Mouse (Mus musculus) cerebellum, adult (tissue): ENCODE results near the gene Pgm3.
"Not testable (repeated sequence)": the region's sequence is repeated elsewhere in the genome, so short reads cannot be mapped to it uniquely, and the experiment has no call there.

Source experiments
- ATAC-seq: cut with Nextera tagmentation; 2 replicates; pipeline ENCODE4 v1.9.2; 2017; ENCODE audit warnings: mild to moderate bottlenecking, moderate library complexity, mixed read lengths; ENCODE audit not compliant: insufficient number of reproducible peaks, low FRiP score, low TSS enrichment

Gene Pgm3

DNA sequence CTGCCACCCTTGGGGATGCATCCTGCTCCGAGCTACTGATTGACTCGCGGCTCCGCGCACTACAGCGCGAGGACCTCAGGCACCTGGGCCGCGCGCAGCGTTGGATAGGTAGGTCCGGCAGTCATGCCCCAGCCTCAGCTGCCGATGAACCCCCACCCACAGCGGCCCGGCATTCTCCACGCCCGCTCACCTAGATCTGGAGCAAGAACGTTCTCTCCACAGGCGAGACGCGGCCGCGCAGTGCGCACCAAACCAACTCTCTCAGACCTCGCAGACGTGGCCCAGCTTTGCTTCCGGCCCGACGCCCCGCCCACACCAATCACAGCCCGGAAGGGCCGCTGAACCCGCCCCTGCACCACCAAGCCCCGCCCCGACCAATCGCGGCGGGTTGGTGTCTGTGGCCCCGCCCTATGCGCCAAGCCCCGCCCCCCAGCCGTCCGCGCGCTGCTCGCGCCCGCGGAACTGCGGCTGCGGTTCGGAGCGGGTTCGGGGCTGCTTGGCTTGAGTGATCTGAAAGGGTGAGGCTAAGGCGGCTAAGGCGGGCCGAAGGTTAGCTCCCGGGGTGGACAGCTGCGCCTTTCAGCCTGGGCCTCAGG lies at the start of gene Pgm3, which contains the start of gene Rwdd2a:
TSS of gene Pgm3 (minus strand) at position 303 of the 596 bp plus-strand sequence.
TSS of gene Rwdd2a (plus strand) at position 452 of the 596 bp plus-strand sequence.
- peak; percentile 94 for ATAC-seq

DNA sequence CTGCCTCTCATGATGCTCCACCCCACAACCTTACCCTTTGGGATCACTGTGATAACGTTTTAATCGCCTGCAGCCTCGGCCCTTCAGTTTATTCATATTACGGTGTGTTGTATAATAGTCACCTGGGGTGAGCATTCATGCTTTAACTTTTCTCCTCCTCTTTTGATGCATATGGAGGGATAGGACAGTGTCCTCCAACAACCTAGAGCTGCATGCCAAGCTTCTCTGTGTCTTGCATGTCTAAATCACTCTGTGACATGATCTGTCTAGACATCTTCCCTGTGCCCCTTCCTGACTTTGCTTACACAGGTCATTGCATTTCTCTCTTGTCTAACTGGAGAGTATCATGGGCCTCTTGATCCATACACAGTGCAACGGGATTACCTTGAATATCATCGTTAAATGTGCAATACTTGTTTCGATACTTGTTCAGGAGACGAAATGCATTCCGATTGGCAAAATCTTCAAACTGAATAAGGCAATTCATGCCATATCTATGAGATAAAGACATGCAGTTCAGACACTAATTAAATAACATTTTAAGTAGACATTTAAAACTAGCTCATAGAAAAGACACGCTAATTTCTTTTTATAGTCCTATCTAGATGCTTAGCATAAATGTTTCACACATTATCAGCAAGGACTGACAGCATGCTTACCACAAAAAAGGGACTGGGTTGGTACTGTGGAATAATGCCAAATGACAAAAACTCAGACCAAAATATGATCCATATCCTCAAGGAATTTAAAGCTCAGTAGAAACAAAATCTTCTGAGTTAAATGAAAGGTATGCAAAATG lies 47.9 kb upstream of the Pgm3 start:
- no peak for ATAC-seq

DNA sequence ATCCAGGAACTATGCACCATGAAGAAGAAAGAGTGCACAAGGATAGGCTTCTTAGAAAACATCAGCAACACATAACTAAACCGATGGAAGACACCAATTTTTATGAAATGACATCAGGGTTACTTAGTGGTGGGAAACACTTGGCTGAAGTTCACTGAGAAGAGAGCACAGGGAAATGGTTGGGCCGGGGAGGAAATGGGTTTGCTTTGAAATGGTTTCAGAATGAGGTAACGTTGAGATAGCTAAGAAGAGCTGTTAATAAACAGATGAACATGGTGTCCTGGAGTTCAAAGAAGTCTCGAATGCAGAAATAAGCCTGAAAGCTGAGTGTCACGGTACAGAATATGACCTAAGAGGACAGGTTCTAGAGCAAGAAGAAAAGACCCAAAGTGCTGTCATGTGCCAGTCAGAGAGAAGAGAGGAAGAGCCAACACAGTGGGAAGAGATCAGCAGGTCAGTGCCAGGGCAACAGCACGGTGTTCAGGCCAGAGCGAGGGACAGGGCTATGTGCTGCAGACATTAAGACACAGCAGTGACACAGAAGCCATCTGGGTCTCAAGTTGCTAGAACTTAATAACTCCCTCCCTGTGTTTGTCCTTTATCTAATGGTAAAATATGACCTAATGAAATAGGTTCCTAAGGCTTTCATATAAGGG lies 46.3 kb upstream of the Pgm3 start:
- ATAC-seq = no peak

DNA sequence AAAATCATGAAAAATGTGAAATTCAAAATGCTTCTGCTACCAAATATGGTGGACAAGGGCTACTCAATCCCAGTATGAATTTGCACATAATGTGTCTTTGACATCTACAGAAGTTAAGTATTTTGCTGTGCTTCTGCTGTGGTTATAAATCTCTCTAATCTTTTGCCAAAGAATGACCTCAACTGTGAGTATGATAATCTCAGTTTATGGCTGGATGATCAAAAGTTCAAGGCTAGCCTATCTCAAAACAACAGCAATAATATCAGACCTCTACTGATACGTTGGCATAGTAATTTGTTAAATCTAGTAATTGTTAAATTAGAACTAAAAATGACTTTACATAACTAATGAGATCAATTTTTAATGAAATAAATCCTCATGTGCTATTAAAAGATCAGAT lies 44.1 kb upstream of the Pgm3 start:
- no peak for ATAC-seq

DNA sequence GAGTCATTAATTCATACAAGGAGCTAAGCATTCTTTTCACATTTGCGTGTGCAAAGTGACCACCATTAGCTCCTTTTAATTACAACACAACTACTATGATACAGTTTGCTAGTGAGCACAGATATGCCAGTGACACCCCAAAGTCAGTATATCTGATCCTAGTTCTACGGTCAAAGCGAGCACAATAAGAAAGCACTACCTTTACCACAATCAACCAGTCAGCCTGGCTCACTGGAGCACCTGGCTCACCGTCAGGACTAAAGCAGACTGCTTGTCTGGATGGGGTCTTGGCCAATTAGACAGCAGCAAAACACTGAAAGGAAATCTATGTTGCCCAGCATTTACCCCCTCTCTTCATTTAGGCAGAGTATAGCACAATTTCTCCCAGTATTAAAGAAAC lies 40.4 kb upstream of the Pgm3 start:
- ATAC-seq = no peak

DNA sequence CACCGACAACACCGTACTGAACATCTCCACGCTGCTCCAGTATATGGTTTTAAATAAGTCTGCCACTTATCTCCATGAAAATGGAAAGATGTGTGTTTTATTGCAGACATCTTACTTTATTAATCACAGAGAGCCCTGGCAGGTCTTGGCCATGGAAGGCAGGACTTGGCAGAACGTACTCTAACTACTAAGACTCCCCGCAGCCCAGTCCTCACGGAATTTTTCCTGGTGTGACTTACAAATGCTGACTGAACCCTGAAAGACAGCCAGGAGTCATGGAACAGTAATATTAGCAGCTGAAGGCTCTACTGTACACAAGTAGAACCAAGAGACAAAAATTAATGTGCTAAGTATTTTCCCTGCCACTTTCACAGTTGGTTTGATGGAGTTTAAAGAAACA lies 34.1 kb upstream of the Pgm3 start:
- ATAC-seq = no peak

DNA sequence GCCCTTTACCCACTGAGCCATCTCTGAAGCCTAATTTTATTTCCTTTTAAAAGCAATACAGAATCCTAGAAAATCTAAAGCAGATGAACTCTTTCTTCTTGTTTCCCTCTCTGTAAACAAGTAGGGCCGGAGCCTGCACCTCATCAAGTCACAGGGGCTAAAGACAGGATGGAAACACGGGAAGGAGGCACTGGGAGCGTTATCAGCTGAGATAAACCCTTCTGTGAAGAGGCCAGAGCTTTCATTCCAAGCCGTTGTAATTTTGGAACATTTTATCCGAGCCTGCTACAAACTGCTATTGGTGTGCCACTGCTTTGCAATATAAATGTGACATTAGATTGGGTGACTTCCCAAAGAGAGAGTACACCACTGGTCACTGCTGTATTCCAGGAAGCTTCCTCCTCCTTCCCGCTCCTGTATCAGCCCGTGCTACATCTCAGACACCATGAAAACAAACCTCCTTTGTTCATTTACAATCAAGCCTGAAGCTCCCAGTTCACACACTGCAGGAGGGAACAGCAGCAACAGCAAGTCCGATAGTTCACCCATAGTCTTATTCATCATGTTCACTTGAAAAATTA lies 28.2 kb upstream of the Pgm3 start:
- ATAC-seq = no peak

DNA sequence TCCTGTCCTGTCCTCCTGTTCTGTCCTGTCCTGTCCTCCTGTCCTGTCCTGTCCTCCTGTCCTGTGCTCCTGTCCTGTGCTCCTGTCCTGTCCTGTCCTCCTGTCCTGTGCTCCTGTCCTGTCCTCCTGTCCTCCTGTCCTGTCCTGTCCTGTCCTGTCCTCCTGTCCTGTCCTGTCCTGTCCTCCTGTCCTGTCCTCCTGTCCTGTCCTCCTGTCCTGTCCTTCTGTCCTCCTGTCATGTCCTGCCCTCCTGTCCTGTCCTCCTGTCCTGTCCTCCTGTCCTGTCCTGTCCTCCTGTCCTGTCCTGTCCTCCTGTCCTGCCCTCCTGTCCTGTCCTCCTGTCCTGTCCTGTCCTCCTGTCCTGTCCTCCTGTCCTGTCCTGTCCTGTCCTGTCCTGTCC lies 25.3 kb upstream of the Pgm3 start:
- not testable (repeated sequence) for ATAC-seq

DNA sequence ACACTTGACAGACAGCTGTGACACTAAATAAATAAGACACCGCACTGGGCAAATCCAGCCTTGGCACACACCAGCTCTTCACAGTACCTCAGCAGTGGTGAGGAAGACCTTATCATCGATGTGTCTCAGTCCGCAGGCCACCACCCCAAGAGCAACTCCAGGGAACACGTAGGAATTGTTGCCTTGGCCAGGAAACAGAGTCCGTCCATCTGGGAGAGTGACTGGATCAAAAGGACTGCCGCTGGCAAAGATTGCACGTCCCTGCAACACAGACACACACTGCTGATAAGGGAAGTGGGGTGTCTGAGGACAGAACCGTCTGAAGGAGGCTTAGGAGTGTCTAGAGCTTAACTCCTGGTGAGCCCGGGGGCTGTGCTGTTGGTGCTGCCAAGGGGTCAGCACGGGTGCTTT lies 22.7 kb upstream of the Pgm3 start:
- ATAC-seq = not testable (repeated sequence)

DNA sequence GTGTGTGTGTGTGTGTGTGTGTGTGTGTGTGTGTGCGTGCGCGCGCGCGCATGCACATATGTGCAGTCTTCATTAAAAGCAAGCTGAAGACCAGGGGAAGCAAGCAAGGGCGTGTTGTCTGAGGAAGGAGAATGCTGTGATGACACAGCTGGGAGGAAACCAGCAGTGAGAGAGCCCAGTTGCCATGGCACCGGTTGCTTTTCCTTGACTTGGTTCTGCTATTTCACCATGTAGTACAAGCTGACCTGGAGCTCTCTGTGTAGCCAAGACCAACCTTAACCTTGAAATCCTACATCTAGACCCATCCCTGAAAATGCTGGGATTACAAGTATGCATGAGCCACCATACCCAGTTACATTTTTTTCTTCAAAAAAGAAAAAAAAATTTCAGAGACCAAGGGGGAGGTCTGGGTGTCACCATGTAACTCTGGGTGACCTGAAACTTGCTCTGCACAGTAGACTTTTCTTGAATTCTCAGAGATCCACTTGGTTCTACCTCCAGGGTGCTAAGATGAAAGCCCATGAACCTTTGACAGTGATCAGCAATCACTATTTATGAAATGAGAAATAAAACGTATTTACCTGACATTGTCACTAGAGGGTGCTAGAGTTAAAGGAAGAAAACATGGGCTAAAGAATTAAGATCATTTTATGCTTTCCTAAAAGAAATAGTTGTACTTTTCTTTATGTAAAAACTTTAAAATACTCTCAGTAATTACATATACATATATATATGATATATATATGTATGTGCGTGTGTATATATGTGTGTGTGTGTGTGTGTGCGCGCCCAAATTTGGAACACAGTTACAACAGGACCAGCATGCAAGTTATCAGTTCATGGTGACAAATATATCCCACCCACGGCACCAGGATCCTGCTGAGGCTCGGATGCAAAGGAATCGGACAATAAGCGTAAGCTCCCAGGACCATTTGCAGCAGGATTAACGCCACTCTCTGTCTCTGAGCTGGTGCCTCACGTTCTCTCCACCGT lies 21.3 kb upstream of the Pgm3 start:
- ATAC-seq = no peak

DNA sequence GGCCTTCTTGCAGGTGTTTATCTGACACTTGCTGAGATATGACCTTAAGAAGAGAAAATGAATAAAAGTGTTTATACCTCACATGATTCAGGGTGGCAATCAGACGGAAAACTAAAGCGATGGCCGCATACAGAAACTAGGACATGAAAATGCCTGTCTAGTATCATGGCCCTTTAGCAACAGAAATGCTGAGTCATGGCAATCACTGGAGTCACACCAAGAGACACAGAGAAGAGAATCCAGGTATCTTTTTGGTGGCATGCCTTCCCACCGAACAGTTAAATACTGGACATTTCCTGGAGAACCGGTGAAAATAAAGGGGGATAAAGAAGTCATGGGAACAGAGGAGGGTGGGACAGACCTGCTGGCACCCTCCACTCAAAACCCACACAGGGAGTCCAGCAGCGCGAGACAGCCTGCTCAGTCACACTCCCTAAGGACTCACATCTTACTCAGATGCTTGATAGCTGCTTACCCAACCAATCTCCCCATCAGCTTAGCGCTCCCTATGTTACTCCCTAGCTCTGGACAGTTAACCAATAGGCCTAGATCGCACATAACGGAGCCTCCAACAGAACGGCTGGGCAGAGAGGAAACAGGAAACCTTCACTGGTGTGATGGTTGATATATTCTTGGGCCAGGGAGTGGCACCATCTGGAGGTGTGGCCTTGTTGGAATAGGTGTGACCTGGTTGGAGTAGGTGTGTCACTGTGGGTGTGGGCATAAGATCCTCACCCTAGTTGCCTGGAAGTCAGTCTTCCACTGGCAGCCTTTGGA lies 15.6 kb upstream of the Pgm3 start:
- no peak for ATAC-seq

DNA sequence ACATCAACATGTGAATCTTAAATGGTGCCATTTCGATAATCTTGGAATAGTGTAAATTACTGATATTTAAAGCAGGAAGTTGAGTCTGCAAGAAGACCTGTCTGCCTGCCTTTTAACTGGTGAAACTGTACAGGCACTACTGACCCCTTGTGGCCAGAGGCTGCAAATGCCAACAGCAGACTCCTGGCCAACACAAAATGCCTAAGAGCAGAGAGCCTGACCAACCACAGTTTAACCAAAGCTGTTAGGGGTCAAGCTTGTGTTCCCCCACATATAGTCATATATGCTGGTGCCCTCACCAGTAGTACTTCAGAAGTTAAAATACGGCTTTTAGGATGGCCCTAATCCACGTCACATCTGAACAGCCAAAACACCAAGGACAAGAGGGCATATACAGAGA lies 12.1 kb upstream of the Pgm3 start:
- peak; percentile 58; the same call in 1 of the 2 replicates for ATAC-seq

DNA sequence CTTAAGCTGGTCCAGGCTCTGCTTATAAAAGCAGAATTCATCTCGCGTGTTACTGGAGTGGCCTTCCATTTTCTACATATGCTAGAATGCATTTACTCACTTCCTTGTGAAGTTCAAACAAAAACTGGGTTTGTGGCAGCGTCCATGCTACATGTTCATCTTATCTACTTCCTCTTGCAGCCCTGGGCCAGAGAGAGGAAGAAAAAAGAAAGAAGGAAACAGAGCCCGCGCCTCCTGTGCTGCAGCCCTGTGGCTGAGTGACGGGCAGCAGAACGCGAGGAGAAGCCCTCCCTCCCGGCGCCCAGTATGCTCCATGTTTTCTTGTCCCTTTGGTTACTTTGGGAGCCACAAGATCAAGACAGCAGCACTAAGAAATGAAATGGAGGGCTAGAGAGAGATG lies 8.0 kb upstream of the Pgm3 start:
- no peak for ATAC-seq

DNA sequence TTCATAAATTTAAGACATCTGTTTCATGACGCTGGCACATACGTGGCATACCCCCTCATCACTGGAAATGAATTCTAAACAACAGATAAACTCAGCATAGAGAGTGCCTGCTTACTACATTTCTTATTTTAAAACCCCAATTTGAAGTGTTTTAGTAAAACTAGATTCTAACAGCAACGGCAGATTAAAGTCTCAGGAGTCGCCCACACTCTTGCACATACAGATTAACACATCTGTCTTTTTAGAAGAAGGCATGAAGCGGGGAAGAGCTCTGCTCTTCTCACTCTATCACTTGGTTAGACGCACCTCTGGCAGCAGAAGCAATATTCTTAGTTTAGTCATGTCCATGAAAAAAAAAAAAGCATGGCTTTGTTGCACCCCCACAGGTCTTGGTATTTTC lies 3.5 kb upstream of the Pgm3 start:
- no peak for ATAC-seq

DNA sequence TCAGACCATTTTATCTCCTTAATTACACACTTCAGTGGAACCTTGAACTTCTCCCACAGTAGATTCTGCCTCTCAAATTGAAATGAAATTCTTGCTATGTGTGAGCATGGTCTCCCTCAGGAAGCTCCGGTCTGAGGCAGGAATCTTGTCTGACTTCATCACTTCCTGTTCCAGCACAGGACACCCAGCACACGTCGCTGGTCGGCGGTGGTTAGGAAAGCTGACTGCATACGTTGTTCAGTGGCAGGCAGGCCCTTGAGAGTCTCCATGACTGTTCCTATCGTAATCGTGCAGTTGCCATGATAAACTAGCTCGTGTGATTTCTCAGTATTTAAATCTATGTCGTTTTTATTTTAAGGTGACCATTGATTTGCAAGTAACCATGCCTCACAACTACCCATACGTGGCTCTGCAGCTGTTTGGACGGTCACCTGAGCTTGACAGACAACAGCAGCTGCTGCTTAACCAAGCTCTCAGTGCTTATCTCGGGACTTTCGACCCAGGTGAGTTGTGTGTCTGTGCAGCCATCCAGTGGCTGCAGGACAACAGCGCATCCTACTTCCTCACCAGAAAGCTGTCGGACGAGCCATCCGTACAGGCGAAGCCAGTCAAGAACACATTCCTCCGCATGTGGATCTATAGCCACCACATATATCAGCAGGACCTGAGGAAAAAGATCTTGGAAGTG lies 2.1 kb upstream of the Pgm3 start:
- ATAC-seq = no peak

DNA sequence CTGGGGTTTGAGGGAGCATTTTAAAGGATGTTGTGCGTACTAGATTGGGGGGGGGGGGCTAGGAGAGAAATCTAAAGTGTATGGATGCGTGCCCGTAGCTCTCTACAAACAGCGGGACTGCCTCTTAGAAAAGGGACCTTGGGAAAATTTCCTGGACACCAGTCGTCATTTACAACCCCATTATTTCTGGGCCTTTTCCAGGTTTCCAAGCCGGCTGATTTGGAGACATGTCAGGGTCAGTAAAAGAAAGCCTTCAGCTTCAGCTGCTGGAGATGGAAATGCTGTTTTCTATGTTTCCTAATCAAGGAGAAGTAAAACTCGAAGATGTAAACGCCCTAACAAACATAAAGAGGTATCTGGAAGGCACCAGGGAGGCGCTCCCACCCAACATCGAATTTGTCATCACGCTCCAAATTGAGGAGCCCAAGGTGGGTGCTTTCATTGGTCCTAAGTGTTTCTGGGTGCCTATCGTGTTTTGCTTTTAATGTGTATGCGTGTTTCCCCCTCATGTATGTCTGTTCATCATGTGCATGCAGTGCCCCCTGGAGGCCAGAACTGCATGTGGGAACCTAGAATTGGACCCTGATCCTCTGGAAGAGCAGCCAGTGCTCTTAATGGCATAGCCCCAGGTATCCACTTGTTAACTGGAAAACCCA lies 1.1 kb upstream of the Pgm3 start:
- ATAC-seq = no peak

DNA sequence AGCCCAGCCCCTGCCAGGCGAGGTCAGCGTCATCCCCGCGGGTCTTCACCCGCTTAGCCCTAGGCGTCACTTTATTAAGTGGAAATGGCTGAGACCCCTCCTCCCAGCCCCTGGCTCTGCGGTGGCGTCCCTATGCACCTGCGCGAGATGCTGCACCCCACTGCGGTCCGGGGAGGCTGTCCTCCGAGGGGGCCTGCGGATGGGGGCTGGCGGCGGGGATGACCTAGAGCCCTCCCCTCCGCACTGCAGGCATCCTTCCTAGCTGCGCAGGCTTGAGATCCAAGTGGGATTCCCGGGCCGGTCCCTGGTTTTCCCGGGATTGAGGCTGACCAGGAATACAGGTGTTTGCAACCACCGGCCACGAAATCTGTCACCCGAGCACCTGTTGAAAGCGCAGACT lies 554 bp upstream of the Pgm3 start:
- peak; percentile 57 for ATAC-seq

DNA sequence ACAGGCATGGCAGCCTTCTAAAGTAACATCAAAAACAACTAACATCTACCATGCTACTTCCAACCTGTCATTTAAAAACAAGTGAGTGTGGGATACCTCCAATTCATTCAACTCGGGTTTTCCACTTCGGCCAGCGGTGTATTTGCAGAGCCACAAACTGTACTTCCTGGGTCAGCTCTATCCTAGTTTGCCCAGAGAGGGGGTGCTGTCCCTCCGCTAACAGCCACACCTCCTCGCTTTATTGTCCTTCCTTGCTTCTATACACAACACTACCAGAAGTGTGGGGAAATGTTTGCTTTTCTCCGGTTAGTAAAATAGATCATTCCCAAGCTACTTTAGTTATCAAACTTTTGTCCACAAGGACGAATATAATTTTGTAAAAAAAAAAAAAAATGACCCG lies 696 bp downstream of the Pgm3 start:
- ATAC-seq = no peak
